Mouse (Mus musculus) heart, embryonic 11.5 days (tissue): ENCODE measurements around the gene Nsfl1c. TPM values are rescaled to one million over a fixed set of nuclear protein-coding genes. Genes with fewer than 3 reads are reported as not detected.
"Not testable (repeated sequence)": the region's sequence is repeated elsewhere in the genome, so short reads cannot be mapped to it uniquely, and the experiment has no call there.

Experiments used
- ATAC-seq: fragments of 200-750 bp; cut with Nextera tagmentation; replicated peaks from 2 replicates; pipeline ENCODE4 v1.8.0; 2017; ENCODE audit warnings: moderate library complexity; ENCODE audit not compliant: insufficient number of reproducible peaks, low FRiP score, low TSS enrichment
- H3K27ac ChIP-seq: fragments of 300-500 bp; sonication (generic); 2 replicates; pipeline ENCODE4 v1.5.1; 2014; ENCODE audit warnings: mild to moderate bottlenecking, low read depth, low read length
- H3K27me3 ChIP-seq: fragments of 300-500 bp; sonication (generic); 2 replicates; pipeline ENCODE4 v1.6.1; 2014; ENCODE audit warnings: mild to moderate bottlenecking, low read length, mixed read lengths; ENCODE audit not compliant: control insufficient read depth, insufficient read depth
- H3K36me3 ChIP-seq: fragments of 300-500 bp; sonication (generic); 2 replicates; pipeline ENCODE4 v1.6.1; 2014; ENCODE audit warnings: mild to moderate bottlenecking, low read length, moderate library complexity, mixed read lengths; ENCODE audit not compliant: control insufficient read depth, insufficient read depth
- H3K4me1 ChIP-seq: fragments of 300-500 bp; sonication (generic); 2 replicates; pipeline ENCODE4 v1.6.1; 2014; ENCODE audit warnings: low read length; ENCODE audit not compliant: control insufficient read depth, insufficient read depth
- H3K4me2 ChIP-seq: fragments of 300-500 bp; sonication (generic); 2 replicates; pipeline ENCODE4 v1.6.1; 2014; ENCODE audit warnings: mild to moderate bottlenecking, moderate library complexity
- H3K4me3 ChIP-seq: fragments of 300-500 bp; sonication (generic); 2 replicates; pipeline ENCODE4 v1.5.1; 2014; ENCODE audit warnings: low read depth, low read length
- H3K9ac ChIP-seq: fragments of 300-500 bp; sonication (generic); 2 replicates; pipeline ENCODE4 v1.6.1; 2014; ENCODE audit warnings: mild to moderate bottlenecking, low read depth, low read length, moderate library complexity
- H3K9me3 ChIP-seq: fragments of 300-500 bp; sonication (generic); replicated peaks from 2 replicates; pipeline ENCODE4 v1.6.1; 2016; ENCODE audit warnings: low read length; ENCODE audit not compliant: control insufficient read depth
- WGBS: fragments of 180-500 bp; shearing (Covaris S2); extraction: QIAGEN DNeasy Blood & Tissue Kit; methylation state at CpG from one replicate; pipeline ENCODE4 v1.1.7; 2014; ENCODE audit not compliant: insufficient replicate concordance; 5-methylcytosine and 5-hydroxymethylcytosine counted together
- polyA plus RNA-seq: library from polyadenylated mRNA; unstranded; fragments of >200 nt; fragmentation: Nextera tagmentation; extraction: Ambion mirVana; gene quantifications from 2 replicates; pipeline ENCODE4 v1.2.1, GENCODE M21; 2014

The Nsfl1c gene
- 184 TPM in 2 replicates for polyA plus RNA-seq

DNA sequence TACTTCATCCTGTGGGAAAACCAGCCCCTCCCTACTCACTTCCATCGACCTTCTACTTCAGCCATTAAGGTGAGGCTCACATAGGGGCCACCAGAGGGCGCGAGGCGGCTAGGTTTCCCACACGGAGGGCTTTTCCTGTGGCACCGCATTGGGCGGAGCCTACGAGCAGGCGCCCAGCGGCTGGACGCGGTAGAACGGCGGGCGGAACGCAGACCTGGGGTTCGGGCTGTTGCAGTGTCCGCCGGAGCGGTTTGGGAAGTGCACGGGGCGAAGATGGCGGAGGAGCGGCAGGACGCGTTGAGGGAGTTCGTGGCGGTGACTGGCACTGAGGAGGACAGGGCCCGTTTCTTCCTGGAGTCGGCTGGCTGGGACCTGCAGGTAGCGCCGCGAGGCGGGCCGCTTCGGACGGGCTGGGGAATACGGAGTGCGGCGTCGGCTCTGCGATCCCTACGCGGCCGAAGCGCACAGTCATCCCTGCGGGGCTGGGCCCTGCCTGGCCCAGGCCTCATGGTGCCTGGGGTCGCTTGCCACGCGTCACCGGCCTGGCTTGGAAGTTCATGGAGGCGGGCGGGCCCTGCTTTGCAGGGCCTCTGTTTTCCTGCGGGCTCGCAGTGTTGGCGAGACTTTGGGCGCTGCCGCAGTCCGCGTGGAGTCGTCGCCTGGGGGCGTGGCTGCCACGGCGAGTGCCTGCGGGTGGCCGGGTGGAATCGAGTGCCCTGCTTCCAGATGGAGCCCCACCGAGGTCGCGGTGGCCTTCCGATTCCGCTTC, at the start of gene Nsfl1c:
Gene Nsfl1c (plus strand): TSS at position 148 of the 769 bp plus-strand sequence.
- H3K4me1 ChIP-seq: no peaks in the 10 kb centered on the region
- H3K9ac ChIP-seq: peak within 1 kb of the TSS; percentile 89
- H3K36me3 ChIP-seq: 0 out of 2 replicates have a peak, but pooled peaks cover 3% of the 10 kb centered on the region
- peak within 1 kb of the TSS; percentile 77 for H3K4me3 ChIP-seq
- H3K9me3 ChIP-seq: no peaks in the 10 kb centered on the region
- H3K4me2 ChIP-seq: peak within 1 kb of the TSS; percentile 77
- peak within 1 kb of the TSS; percentile 41; the same call in 1 of the 2 replicates for H3K27ac ChIP-seq
- ATAC-seq: peak; percentile 98
- peaks cover 2% of the 10 kb centered on the region; the same call in 1 of the 2 replicates for H3K27me3 ChIP-seq
- WGBS: under 1% methylated on average over 64 of the region's 73 CpGs

DNA sequence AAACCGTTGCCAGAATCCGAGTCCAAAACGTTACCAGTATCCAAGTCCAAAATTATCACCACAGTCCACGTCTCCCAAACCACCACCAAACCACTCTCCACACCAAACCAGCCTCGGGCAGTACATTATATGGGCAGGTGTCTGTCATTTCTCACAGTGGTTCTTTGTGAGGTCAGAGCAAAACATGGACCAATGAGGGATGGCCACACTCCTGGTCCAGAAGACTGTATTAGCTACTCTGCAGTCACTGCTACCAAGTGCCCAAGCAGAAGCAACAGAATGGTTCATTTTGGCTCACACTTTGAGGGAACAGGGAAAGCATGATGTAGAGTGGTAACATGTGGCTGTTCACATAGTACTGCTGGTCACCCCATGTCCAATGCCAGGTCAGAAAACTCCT, 17.9 kb upstream of the Nsfl1c start, which contains the start of gene 4921509C19Rik:
Gene 4921509C19Rik (minus strand): TSS at position 101 of the 400 bp plus-strand sequence.
- ATAC-seq, H3K4me3 ChIP-seq, H3K4me2 ChIP-seq, H3K9ac ChIP-seq, H3K4me1 ChIP-seq, H3K36me3 ChIP-seq, H3K9me3 ChIP-seq, H3K27ac ChIP-seq, H3K27me3 ChIP-seq: not testable (repeated sequence)
- WGBS: 65% methylated on average over 5 of the region's 5 CpGs

DNA sequence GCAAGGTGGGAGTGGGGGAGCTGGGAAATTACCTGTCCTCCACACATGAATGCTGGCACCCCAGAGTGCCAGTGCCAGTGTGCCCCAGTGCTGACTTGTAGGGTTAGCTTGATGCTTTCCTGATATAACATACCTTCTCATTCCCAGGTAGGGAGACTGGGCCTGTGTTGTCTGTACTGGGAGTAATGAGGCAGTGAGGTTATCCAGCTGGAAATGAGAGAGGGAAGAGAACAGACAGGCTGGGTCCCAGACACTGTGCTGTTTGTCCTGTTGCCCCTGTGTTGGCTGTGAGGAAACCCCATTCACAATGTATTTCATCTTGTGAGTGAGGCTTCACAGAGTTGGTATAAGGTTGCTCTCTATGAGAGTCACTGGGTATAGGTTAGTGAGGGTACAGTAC, 7.5 kb upstream of the Nsfl1c start:
- no peak for ATAC-seq
- Histone ChIP-seq H3K9ac (no peak overlapping the region), H3K4me3 (no peak overlapping the region), H3K36me3 (no peaks in the 10 kb centered on the region), H3K4me1 (no peaks in the 10 kb centered on the region), H3K27me3 (peaks cover 2% of the 10 kb centered on the region; the same call in 1 of the 2 replicates), H3K27ac (no peak overlapping the region), H3K4me2 (no peak overlapping the region), H3K9me3 (no peaks in the 10 kb centered on the region)

DNA sequence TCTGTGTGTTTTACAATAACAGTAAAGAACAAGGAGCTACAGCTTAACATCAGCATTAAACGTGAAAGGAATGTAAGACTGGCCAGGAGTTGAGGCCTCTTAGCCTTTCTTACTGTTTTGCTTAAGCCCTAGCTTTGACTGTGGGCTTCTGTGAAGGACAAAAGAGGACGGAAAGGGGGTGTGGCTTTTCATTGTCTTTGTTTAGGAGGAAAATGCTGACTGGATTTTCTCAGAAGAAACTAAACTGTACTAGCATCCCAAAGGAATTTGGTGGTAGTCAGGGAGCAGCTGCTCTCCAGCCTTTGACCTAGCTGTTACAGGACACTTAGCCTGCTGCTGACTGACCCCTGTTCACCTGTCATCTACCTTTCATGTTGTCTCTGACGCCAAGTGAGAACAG, 4.4 kb downstream of the Nsfl1c start:
- Histone ChIP-seq H3K27me3 (no peaks in the 10 kb centered on the region), H3K36me3 (peaks cover 17% of the 10 kb centered on the region; the same call in 1 of the 2 replicates), H3K4me2 (no peak overlapping the region), H3K4me3 (no peak overlapping the region), H3K4me1 (no peaks in the 10 kb centered on the region), H3K9me3 (no peaks in the 10 kb centered on the region), H3K9ac (no peak overlapping the region), H3K27ac (no peak overlapping the region)
- no peak for ATAC-seq
- WGBS: 68% methylated on average over 3 of the region's 3 CpGs

DNA sequence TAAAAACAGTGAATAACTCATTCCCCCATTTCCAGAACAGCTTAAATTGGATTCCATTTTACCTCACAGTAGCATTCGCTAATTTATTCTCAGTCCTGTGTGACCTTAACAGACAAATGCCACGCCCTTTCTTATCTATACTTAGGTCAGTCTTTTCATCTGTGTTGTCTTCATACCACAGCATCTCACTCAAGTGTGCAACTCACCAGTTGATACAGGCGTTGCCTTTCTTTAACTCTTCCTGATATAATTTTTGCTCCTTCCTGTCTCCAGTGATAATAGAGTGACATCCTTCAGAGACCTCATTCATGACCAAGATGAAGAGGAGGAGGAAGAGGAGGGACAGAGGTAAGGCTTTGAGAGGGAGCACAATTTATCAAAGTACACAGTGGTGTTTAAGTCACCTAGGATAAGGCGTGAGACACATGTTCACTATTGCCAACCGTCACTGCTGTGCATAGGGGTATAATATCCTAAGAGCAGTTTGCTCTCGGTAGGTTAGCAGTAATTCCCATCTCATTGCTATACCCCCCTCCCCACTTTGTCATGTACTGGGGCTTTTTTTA, 6.5 kb downstream of the Nsfl1c start:
- H3K27ac ChIP-seq: no peak overlapping the region
- no peak overlapping the region for H3K4me2 ChIP-seq
- no peak overlapping the region for H3K9ac ChIP-seq
- no peak for ATAC-seq
- no peak overlapping the region for H3K4me3 ChIP-seq
- H3K9me3 ChIP-seq: no peaks in the 10 kb centered on the region
- peaks cover 22% of the 10 kb centered on the region; the same call in 1 of the 2 replicates for H3K36me3 ChIP-seq
- no peaks in the 10 kb centered on the region for H3K4me1 ChIP-seq
- H3K27me3 ChIP-seq: no peaks in the 10 kb centered on the region
- 81% methylated on average over 6 of the region's 6 CpGs for WGBS

DNA sequence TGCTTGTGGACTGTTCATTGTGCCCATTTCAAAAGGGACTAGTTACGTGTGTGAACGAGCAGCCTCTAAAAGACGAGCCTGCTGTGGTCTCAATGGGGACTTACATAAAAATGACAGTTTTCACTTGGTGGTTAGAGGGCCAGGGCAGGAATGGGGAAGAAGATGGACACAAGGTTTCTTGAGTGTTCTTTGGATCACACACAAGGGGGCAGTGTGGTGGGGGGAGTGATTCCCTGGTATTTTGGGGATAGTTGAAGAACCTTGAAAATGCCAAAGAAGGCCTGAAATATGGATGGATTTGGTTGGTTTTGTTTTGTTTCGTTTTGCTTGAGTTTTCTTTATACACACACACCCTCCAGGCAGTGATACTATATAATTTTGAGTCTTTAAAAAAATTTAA, 10.2 kb downstream of the Nsfl1c start:
- no peak for ATAC-seq
- H3K4me2 ChIP-seq: no peak overlapping the region
- WGBS: 95% methylated on average over 4 of the region's 4 CpGs

DNA sequence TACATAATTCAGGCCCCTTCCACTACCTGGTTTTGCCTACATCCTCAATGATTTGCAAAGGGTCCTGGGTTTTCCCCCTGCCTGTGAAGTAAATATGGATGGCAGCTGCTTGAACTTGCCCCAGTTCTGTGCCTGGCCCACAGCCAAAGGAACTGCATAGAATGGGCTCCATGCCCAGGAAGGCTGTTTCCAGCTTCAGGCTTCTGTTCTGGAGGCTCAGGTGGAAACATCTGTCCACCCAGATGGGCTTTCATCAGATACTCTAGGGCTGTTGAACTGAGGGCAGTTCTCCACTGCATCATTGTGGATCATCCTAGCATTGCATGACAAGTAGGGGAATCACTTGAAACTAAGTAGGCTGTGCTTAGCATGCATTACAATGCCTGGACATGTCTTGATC, 18.2 kb downstream of the Nsfl1c start:
- H3K27ac ChIP-seq: no peak overlapping the region
- H3K36me3 ChIP-seq: peaks cover 51% of the 10 kb centered on the region
- no peak overlapping the region for H3K4me3 ChIP-seq
- H3K9ac ChIP-seq: no peak overlapping the region
- H3K4me2 ChIP-seq: no peak overlapping the region
- no peak for ATAC-seq
- H3K27me3 ChIP-seq: no peaks in the 10 kb centered on the region
- H3K4me1 ChIP-seq: no peaks in the 10 kb centered on the region
- H3K9me3 ChIP-seq: no peaks in the 10 kb centered on the region

More for the DNA sequence above, 10.2 kb downstream of the Nsfl1c start:
- no peak overlapping the region for H3K4me3 ChIP-seq
- peaks cover 37% of the 10 kb centered on the region for H3K36me3 ChIP-seq
- H3K27me3 ChIP-seq: no peaks in the 10 kb centered on the region
- H3K27ac ChIP-seq: no peak overlapping the region
- H3K4me1 ChIP-seq: no peaks in the 10 kb centered on the region
- H3K9me3 ChIP-seq: no peaks in the 10 kb centered on the region
- H3K9ac ChIP-seq: no peak overlapping the region

DNA sequence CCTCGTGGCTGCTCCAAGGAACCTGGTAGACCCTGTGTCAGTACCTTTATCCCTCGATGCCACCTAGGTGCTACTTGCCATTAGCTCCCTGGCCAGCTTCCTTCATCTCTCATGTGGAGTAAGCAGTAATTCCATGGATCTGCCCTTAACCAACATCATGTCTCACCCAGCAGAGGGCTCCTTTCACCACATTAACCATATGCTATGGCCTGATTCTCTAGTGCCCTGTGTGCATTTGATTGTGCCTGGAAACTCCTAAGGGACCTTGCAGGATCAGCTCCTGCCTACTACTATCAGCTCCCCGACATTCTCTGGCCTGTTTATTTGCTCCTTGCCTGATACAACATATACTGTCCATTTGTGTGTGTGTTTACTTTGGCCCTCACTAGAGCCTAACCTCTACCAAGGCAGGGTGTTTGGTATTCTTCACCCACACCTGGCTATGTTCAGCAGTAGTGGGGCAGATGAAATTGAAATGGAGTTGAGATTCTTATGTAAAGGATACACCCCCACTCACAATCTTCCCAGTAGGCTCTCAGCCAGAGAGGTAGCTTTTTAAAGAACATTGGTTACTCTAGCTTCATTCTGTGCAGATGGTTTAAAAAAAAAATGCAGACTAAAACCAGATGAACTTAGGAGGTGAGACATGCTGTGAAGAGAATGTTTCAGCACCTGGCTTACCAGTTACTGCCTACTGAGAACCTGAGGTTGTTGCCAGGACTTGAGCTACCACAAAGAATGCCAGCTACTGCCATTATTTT, 19.7 kb downstream of the Nsfl1c start:
- WGBS: 77% methylated on average over 3 of the region's 3 CpGs
- Histone ChIP-seq H3K9ac (no peak overlapping the region), H3K27ac (no peak overlapping the region), H3K4me1 (no peaks in the 10 kb centered on the region), H3K27me3 (no peaks in the 10 kb centered on the region), H3K4me3 (no peak overlapping the region), H3K4me2 (no peak overlapping the region), H3K36me3 (peaks cover 45% of the 10 kb centered on the region), H3K9me3 (no peaks in the 10 kb centered on the region)
- no peak for ATAC-seq
